Mouse (Mus musculus) lung, embryonic 14.5 days (tissue): ENCODE measurements around the gene Izumo4. TPM values are rescaled to one million over a fixed set of nuclear protein-coding genes. Genes with fewer than 3 reads are reported as not detected.

Source experiments
- ATAC-seq: fragments of 200-750 bp; cut with Nextera tagmentation; 2 replicates; pipeline ENCODE4 v1.8.0; 2017; ENCODE audit warnings: mild to moderate bottlenecking, moderate TSS enrichment, moderate library complexity; ENCODE audit not compliant: insufficient read depth
- DNase-seq: peaks from one replicate; pipeline ENCODE4 v3.0.0-alpha.2; 2015
- H3K27ac ChIP-seq: fragments of 300-500 bp; sonication (generic); 2 replicates; pipeline ENCODE4 v1.5.1; 2014; ENCODE audit warnings: low read depth, mild to moderate bottlenecking, moderate library complexity
- H3K27me3 ChIP-seq: fragments of 300-500 bp; sonication (generic); 2 replicates; pipeline ENCODE4 v1.6.1; 2014; ENCODE audit warnings: low read length, control low read depth; ENCODE audit not compliant: insufficient read depth
- H3K36me3 ChIP-seq: fragments of 300-500 bp; sonication (generic); 2 replicates; pipeline ENCODE4 v1.6.1; 2014; ENCODE audit warnings: control low read depth; ENCODE audit not compliant: insufficient read depth
- H3K4me1 ChIP-seq: fragments of 300-500 bp; sonication (generic); 2 replicates; pipeline ENCODE4 v1.6.1; 2014; ENCODE audit warnings: antibody characterized with exemption, control low read depth; ENCODE audit not compliant: insufficient read depth
- H3K4me2 ChIP-seq: fragments of 300-500 bp; sonication (generic); 2 replicates; pipeline ENCODE4 v1.6.1; 2014; ENCODE audit warnings: mild to moderate bottlenecking
- H3K4me3 ChIP-seq: fragments of 300-500 bp; sonication (generic); 2 replicates; pipeline ENCODE4 v1.5.1; 2014; ENCODE audit warnings: low read depth, low read length
- H3K9ac ChIP-seq: fragments of 300-500 bp; sonication (generic); 2 replicates; pipeline ENCODE4 v1.6.1; 2014
- H3K9me3 ChIP-seq: fragments of 300-500 bp; sonication (generic); 2 replicates; pipeline ENCODE4 v1.6.1; 2016; ENCODE audit warnings: low read depth, low read length, control low read depth
- CTCF ChIP-seq: IDR thresholded peaks from 2 replicates; pipeline ENCODE4 v1.5.1; 2016; ENCODE audit warnings: antibody characterized with exemption, low read depth
- WGBS: fragments of 180-500 bp; shearing (Covaris S2); extraction: QIAGEN DNeasy Blood & Tissue Kit; methylation state at CpG from one replicate; pipeline ENCODE4 v1.1.7; 2014; 5-methylcytosine and 5-hydroxymethylcytosine counted together
- polyA plus RNA-seq: library from polyadenylated mRNA; unstranded; fragments of >200 nt; fragmentation: Nextera tagmentation; extraction: Ambion mirVana; gene quantifications from 2 replicates; pipeline ENCODE4 v1.2.1, GENCODE M21; 2014

The Izumo4 gene
- polyA plus RNA-seq, 1 experiment from 2014 or later = 7.3 TPM

DNA sequence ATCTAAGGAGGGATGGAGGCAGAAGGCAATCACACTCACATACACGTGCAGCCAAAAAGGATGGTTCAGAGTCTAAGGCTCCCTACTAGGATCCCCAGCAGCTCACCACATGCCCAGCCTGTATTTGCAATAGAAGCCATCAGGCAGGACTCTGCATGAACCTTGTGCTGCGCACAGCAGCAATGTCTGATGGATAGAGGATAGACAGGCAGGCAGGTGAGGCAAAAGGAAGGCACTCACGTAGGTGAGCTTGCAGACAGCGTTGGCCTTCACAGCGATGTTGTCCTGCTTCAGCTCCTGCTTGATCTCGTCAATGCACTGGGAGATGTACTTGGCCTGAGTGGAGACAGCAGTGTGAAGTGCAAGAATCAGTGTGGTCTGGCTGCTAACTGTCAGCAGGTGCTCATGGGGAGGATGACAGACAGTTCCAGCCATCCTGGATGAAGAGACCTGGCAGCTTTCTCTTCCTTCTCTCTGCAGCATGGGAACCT, 30.7 kb downstream of the Izumo4 start:
- H3K27ac ChIP-seq = no peak overlapping the region
- no peak overlapping the region for H3K9ac ChIP-seq
- no peak for ATAC-seq
- H3K36me3 ChIP-seq = peaks cover 80% of the 10 kb centered on the region
- no peak overlapping the region for H3K4me2 ChIP-seq
- no peak for TF ChIP-seq CTCF
- no peak overlapping the region for H3K4me3 ChIP-seq
- 93% methylated on average over 6 of the region's 6 CpGs for WGBS
- no peaks in the 10 kb centered on the region for H3K4me1 ChIP-seq
- DNase-seq = no peak
- no peaks in the 10 kb centered on the region for H3K27me3 ChIP-seq
- no peaks in the 10 kb centered on the region for H3K9me3 ChIP-seq

DNA sequence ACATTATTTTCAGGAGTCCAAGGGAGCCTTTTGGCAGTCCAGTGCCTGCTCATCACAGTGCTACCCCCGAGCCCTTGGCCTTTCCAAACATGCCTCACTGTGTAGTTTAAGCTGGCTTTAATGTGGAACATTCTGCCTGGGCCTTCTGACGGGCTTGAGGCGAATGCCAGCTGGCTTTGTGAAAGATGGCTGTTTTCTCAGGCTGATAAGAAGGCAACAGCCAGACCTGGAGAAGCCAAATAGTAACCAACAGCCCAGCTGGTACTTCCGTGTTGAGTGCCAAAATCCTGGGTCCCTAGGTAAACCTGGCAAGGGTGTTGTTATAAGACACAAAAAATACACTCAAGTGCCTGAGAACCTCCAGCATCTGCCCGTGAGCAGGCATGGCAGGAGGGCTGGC, 34.7 kb downstream of the Izumo4 start:
- no peak overlapping the region for H3K9ac ChIP-seq
- no peaks in the 10 kb centered on the region for H3K27me3 ChIP-seq
- H3K36me3 ChIP-seq = peaks cover 44% of the 10 kb centered on the region
- DNase-seq (no peak), ATAC-seq (no peak)
- no peaks in the 10 kb centered on the region for H3K9me3 ChIP-seq
- H3K4me1 ChIP-seq = peaks cover 10% of the 10 kb centered on the region; the same call in 1 of the 2 replicates
- no peak overlapping the region for H3K27ac ChIP-seq
- no peak overlapping the region for H3K4me3 ChIP-seq
- H3K4me2 ChIP-seq = no peak overlapping the region
- TF ChIP-seq CTCF = no peak
- 54% methylated on average over 5 of the region's 5 CpGs for WGBS

GRCm38 (mm10) chr10:80738657-80739056, 36.7 kb downstream of the Izumo4 start:
- no peak for ATAC-seq
- H3K9me3 ChIP-seq = no peaks in the 10 kb centered on the region
- no peak for DNase-seq

DNA sequence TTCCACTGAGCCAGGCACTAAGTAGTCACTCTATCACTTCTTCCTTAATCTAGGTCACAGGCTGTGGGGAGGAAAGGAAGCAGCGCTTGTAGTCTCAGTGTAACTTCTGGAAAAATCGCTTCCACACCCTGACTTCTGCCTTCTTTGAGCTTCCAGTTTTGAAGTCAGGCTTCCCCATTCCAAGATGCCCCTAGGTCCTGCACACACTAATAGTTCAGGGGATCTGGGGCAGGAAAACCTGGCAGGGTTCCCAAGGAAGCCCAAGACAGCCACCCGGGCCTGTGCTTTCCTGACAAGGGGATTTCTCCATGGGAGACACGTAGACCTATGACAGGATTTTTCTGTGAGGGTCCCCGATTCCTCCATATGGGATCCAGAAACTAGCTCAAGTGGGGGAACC, 39.2 kb downstream of the Izumo4 start:
- Histone ChIP-seq H3K4me2 (peak overlapping the region; percentile 89), H3K4me1 (peaks cover 10% of the 10 kb centered on the region), H3K9ac (peak overlapping the region; percentile 95), H3K9me3 (no peaks in the 10 kb centered on the region), H3K4me3 (peak overlapping the region; percentile 99), H3K27ac (peak overlapping the region; percentile 72; the same call in 1 of the 2 replicates), H3K36me3 (peaks cover 8% of the 10 kb centered on the region), H3K27me3 (no peaks in the 10 kb centered on the region)
- DNase-seq (peak; percentile 34), ATAC-seq (no peak)
- WGBS = 13% methylated on average over 5 of the region's 5 CpGs
- TF ChIP-seq CTCF = no peak

More at GRCm38 (mm10) chr10:80738657-80739056, 36.7 kb downstream of the Izumo4 start:
- no peaks in the 10 kb centered on the region for H3K27me3 ChIP-seq
- TF ChIP-seq CTCF = peak; percentile 10; the same call in 1 of the 2 replicates
- H3K9ac ChIP-seq = no peak overlapping the region
- peaks cover 25% of the 10 kb centered on the region for H3K36me3 ChIP-seq
- WGBS = 86% methylated on average over 1 of the region's 1 CpGs
- H3K4me3 ChIP-seq = no peak overlapping the region
- no peak overlapping the region for H3K27ac ChIP-seq
- no peak overlapping the region for H3K4me2 ChIP-seq
- peaks cover 10% of the 10 kb centered on the region for H3K4me1 ChIP-seq

DNA sequence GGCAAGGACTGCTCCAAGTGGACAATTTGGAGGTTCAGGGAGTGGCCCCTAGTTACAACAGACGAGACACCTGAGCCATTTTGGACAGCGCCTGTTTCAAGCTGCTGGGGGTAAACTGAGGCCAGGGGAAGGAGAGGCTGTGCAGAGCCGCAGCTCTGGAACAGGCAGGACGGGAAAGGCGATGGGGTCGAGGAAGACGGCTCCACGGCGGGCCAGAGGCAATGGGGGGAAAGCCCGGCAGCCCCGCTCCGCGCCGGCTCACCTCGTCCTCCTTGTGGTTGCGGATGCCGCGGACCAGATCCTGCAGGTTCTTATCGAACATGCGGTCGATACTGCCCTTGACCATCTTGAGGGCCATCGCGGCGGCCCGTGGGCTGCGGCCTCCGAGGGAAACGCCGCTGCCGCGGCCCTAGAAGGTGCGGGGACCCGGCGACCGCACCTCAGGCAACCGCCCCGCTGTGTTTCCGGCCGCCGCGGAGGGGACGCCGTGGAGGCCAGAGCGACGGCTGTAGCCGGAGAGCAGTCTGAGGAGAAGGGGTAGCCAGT, 39.7 kb downstream of the Izumo4 start:
- H3K9ac ChIP-seq = peak overlapping the region; percentile 95
- no peaks in the 10 kb centered on the region for H3K9me3 ChIP-seq
- DNase-seq (no peak), ATAC-seq (peak; percentile 3; the same call in 1 of the 2 replicates)
- no peak for TF ChIP-seq CTCF
- H3K27me3 ChIP-seq = no peaks in the 10 kb centered on the region
- peak overlapping the region; percentile 99 for H3K4me3 ChIP-seq
- H3K4me1 ChIP-seq = peaks cover 10% of the 10 kb centered on the region
- peak overlapping the region; percentile 89 for H3K4me2 ChIP-seq
- H3K36me3 ChIP-seq = peaks cover 5% of the 10 kb centered on the region
- peak overlapping the region; percentile 72; the same call in 1 of the 2 replicates for H3K27ac ChIP-seq
- WGBS = under 1% methylated on average over 46 of the region's 46 CpGs

DNA sequence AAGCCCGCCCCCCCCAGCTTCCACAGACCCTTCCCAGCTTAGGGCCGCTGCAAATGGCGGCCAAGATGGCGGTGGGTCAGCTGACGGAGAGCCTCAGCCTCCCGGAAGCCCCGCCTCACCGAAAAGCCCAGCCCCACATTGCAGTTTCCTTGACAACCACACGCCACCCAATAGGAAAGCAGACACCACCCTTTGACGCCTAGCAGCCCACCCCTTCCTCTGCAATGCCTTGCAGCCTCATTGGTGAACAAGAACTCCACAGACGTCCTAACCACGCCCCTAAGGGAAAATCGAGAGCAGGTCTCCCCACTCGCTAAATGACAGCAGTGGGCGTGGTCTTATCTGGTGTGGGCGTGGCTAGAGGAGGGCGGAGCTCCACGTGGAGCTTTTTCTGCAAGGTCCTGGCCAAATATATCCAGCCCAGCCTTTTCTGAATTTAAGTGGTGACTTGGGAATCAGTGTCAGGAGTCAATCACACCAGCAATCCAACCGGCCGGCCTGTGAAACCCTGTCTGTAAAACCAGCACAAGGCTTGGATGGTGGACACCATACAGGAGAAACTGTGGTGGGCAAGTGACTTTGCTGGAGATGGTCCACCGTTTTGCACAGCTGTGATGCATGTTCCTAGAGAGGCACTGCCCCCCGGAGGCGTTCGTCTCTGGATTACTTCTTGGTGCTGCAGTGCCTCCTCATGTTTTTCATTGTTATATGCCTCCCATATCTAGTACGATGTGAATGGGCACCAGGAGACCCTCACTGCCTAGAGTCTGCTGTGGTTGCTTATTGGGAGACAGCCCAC, 40.4 kb downstream of the Izumo4 start, which contains the start of gene Ap3d1:
Gene Ap3d1, minus strand, starts transcription at position 85 of the 799 bp plus-strand sequence.
- H3K9me3 ChIP-seq = no peaks in the 10 kb centered on the region
- peak within 1 kb of the TSS; percentile 89 for H3K4me2 ChIP-seq
- H3K27me3 ChIP-seq = no peaks in the 10 kb centered on the region
- DNase-seq = peak; percentile 100
- peak; percentile 37 for TF ChIP-seq CTCF
- H3K9ac ChIP-seq = peak within 1 kb of the TSS; percentile 95
- peak within 1 kb of the TSS; percentile 99 for H3K4me3 ChIP-seq
- WGBS = under 1% methylated on average over 25 of the region's 25 CpGs
- no peaks in the 10 kb centered on the region for H3K36me3 ChIP-seq
- peak; percentile 99 for ATAC-seq
- peak within 1 kb of the TSS; percentile 72; the same call in 1 of the 2 replicates for H3K27ac ChIP-seq
- H3K4me1 ChIP-seq = peaks cover 10% of the 10 kb centered on the region

- H3K27ac ChIP-seq = no peak overlapping the region
- no peaks in the 10 kb centered on the region for H3K9me3 ChIP-seq
- no peaks in the 10 kb centered on the region for H3K36me3 ChIP-seq
- no peak overlapping the region for H3K9ac ChIP-seq
- no peaks in the 10 kb centered on the region for H3K27me3 ChIP-seq
- H3K4me1 ChIP-seq = peaks cover 10% of the 10 kb centered on the region
- H3K4me3 ChIP-seq = no peak overlapping the region
- H3K4me2 ChIP-seq = no peak overlapping the region
- WGBS = 28% methylated on average over 5 of the region's 5 CpGs
- DNase-seq = peak; percentile 63
- TF ChIP-seq CTCF = no peak
- no peak for ATAC-seq
Measured at GRCm38 (mm10) chr10:80744262-80744661, 42.3 kb downstream of the Izumo4 start.
